Mouse (Mus musculus): Measurements from ENCODE around the gene Cnpy2.

Gene Cnpy2

DNA sequence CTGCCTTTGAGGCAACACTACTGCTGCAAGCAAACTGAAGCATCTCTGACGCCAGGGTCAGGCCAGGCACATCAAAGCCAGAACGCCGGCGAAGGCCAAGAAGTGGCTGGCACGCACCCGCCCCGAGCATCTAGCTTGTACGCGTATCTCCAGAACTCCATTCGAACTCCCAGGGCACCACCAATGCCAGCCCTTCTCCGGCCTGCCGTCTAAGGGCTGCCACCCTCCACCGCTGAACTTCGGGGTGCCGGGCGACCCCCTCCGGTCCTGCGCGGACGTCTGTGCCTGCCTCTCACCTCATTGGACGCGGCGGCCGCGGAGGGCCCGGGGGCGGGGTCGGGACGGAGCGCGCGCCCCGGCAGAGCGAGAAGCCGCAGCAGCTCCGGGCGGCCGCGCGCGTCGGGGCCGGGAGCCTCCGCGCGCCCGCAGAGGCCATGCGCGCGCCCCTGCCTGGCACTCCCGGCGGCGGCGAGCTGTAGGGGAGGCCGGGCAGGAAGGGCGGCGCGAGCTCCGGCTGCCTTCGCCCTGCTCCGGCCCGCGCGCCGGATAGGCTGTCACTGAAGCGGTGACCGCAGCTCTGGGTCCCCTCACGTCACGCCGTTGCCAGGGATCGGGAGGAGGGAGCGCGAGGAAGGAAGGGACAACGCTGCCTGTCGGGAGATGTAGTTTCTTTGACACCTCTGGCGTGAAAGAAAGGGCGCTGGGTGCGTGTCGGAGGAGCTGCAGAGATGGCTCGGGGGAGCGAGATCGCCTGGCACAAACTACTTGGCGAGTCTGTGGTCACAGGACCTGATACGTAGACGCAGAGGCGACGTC, 46.4 kb downstream of the Cnpy2 start, which contains the start of gene Coq10a:
Gene Coq10a, minus strand, starts transcription at position 596 of the 816 bp plus-strand sequence.
- peak; percentile 90 for DNase-seq (ENCODE audit: low spot score)

DNA sequence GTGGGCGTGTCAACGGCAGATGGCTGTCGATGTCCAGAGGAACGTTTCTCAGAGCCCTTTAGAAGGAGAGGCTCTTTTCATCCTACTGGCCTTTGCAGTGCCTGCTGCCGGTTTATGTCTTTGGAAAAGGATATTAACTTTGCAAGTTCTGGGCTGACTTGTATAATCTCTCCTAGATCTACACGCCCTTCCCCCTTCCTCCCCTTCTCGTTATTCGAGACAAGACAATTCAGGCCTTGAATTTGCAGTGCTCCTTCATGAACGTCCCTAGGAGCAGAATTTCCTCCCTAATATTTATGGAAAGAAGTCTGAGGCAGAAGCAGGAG, 46.9 kb downstream of the Cnpy2 start:
- no peak for DNase-seq (ENCODE audit: low spot score)

DNA sequence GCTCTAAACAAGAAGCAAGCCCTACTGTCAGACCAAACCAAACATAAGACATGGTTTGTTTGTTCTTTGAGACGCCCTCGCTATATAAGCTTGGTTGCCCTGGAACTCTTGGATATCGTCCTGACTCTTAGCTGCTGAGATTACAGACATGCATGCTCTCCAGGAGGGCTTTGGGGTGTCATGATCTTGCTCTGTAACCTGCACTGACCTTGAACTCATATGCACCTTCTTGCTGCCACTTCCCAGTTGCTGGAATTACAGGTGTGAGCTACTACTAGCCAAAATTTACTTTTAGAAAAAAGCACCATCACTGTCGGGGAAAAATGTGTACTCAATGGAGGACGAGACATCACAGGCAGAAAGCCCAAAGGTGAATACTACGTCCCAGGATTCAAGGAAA, 47.3 kb downstream of the Cnpy2 start:
- DNase-seq (ENCODE audit: low spot score), result no peak

DNA sequence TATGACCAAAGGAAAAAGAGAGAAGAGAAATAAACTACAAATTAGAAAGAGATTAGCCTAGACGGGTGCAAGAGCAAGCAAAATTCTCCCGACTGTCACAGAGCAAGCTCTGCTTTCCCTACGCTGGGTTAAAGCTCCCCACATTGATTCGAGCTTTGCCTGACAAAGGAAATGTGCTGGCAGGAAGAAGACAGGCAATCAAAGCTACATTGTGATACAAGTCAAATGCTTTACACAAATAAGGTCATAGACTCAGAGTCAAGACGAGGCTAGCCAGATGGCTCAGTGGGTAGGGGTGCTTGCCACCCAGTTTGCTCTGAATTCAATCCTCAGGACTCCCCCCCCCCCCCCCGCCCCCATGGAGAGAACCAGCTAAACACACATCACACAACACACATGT, 47.8 kb downstream of the Cnpy2 start:
- DNase-seq (ENCODE audit: low spot score), result no peak

DNA sequence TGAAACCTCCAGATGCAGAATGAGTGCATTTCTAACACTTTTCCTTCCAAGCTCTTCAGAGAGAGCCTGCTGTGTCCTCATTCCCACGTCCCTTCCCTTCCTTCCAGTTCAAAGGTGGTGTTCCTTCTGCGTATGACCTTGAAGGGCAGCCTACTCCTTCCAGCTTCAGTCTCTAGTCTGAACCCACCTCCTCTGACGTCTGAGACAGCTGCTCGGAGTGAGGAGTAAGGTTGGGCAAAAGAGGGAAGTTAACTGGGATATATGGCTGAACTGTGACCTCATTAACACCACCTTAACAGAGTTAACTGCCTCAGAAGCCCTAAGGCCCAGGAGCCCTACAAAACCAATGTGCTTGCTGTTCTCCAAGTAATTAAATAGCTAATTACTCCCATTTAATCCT, 48.3 kb downstream of the Cnpy2 start:
- DNase-seq (ENCODE audit: low spot score), result no peak

DNA sequence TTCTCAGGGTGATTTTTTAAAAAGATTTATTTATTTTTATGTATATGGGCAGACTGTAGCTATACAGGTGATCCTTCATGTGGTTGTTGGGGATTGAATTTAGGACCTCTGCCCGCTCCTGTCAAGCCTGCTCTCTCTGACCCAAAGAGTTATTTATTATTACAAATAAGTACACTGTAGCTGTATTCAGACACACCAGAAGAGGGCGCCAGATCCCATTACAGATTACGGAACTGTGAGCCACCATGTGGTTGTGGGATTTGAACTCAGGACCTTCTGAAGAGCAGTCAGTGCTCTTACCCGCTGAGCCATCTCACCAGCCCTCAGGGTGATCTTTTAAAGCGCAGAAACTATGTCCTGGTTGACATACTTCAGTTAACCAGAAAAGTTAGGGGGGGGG, 49.9 kb downstream of the Cnpy2 start:
- DNase-seq (ENCODE audit: low spot score), result no peak

DNA sequence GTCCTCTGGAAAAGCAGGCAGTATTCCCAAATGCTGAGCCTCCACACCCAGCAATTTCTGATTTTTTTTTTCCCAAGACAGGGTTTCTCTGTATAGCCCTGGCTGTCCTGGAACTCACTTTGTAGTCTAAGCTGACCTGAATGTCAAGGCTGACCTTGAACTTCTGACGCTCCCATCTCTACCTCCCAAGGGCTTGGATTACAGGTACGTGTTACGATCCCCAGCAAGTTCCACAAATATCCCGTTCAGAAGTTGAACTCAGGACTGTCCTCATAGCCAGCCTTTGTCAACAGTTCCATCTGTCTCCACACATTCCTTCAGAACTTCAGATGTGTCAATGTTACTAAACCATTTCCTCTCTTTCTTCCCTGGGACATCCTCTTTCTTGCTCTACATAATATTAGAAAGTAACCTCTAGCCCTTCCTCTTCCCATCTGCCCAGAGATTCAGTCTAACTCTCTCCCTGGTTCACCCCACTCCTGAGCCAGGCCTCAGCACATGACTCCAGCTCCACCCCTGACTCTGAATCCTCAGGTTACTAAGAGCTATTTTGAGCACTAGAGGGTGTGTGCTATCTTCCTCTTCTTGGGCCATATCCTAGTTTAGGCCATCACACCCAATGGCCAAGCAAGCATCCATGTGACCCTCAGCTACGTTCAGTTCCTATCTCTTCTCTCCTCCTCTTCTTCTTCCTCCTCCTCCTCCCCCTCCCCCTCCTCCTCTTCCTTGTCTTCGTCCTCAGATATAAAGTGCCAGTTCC, 50.9 kb downstream of the Cnpy2 start:
- no peak for DNase-seq (ENCODE audit: low spot score)

DNA sequence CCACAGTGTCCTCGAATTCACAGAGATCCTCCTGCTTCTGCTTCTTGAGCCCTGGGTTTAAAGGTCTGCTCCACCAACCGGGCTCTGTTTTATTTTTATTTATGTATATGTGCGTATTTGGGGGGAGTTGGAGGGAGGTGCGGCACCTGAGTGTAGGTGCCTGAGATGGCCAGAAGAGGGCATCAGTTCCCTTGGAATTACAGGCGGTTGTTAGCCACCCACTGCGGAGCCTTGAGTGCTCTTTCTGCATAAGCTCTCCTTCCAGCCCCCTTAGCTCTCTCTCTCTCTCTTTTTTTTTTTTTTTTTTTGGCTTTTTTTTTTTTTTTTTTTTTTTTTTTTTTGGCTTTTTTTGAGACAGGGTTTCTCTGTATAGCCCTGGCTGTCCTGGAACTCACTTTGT, 52.1 kb downstream of the Cnpy2 start:
- peak; percentile 43 for DNase-seq (ENCODE audit: low spot score)

DNA sequence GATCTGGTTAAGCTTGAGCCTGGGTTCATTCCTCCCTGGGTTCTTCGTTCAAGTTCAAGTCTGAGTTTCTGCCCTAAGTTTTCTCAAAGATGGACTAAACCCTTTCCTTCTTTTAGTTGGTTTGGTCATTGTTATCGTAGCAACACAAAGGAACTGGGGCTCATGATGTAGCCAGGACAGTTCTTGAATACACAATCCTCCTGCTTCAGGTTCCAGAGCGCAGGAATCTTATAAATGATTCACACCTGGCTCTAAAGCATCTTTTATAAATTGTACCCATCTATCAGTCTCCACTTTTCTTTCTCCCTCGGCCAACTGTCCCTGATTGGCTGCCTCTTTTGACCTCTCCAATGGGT, 53.8 kb downstream of the Cnpy2 start:
- no peak for DNase-seq (ENCODE audit: low spot score)

DNA sequence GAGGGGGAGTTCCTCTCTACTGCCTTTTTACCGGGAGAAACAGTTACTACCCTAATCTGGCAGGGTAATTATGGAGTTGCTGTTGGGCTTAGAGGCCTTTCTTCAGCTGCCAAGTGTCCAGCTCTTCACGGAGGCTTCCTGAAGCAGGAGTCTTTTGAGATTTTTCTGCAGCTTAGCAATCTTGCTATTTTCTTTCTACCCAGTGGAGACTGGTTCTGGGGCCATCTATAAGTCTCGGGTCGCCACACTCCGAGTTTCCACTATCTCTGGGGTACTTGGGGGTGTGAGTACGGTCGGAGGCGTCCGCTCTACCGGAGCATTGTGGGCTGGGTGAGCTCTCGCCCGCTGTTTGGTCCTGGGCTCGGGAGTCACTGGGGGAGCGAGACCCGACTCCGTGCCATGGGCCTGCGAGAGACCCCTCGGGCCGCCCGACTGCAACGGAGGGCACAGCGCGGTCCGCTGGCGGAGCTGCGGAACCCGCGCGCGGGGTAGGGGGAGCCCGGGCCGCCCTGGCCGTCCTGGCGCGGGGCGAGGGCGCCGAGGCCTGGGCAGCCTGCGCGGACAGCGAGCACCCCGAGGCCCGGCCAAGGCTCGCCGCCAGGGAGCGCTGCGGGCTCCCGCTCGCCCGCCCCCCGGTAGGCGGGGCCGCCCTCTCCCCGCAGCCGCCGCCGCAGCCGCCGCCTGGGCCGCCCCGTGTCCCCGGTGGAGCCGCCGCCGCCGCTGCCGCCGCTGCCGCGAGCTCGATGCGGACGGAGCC, 54.4 kb downstream of the Cnpy2 start, which contains the start of gene Ankrd52:
Gene Ankrd52, plus strand, starts transcription at position 661 of the 757 bp plus-strand sequence.
- DNase-seq (ENCODE audit: low spot score), result peak; percentile 93
